Mouse (Mus musculus): Measurements from ENCODE around the gene Supt6.

DNA sequence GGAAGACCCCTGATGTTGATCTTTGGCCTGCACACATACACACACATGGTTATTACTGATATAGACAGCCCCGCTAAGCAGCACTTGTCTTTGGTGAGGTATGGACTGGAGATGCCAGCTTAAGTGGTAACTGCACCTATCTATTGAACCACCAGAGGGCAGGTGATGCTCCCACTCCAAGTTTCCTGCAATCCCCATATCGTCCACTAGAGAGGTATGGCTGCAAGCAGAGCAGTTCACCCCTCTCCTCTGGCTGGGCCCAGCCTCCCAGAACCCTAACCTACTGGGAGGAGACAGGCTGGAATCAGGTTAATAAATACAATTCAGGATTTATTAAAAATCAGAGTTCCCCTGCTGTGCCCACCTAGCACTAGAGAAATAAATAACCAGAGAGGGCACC is 86.7 kb downstream of the Supt6 start:
- TF ChIP-seq POLR2A (IDR thresholded peaks at IDR 0.05; ENCODE audit: borderline replicate concordance, extremely low read depth, low read depth, low read length) (no peak), CTCF (IDR thresholded peaks at IDR 0.05; ENCODE audit: insufficient read depth, low read length) (peak; percentile 100)

Measured in lung, adult 2 months (tissue).